In the genomic region with DNA sequence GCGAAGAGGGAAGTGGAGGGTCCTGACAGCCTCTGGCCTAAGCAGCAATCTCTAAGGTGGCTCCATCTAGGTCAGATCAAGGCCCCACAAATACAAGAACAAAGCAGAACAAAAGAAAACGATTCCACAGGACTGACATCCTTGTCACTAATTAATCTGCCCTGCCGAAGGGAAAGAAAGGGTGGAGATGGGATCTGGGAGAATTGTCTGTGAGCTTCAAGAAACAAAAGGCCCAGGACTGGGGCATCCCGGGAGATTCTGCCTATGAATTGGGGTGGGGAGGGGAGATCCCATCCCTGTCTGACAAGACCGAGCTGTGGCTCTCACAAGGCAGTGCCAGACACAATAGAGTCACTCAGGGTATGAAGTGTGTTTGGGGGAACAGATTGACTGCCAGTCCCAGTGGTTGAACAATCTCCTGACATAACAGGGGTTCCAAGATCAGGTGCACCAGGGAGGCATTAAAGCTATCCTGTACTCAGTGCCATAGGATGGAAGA, we compare ENCODE assay signal across 21 mouse cellular contexts. TPM values are rescaled to one million over a fixed set of nuclear protein-coding genes. Genes with fewer than 3 reads are reported as not detected.
DNase-seq lines count a peak whose midpoint lies in the region; ATAC-seq and TF ChIP-seq lines count a peak whose summit lies in the region.
"Had no signal": no experiment of that assay in that cellular context is flagged by ENCODE, and none has a peak within 500 bp of the region (broad histone marks: within the 10 kb centered on the region; RNA-seq: fewer than 3 reads in every experiment).

No protein-coding gene starts in this region.

- 34% methylated on average over 5 of the region's 5 CpGs for WGBS in forebrain, embryonic 10.5 days
- 28% methylated on average over 5 of the region's 5 CpGs for WGBS in forebrain, embryonic 11.5 days
- 24% methylated on average over 5 of the region's 5 CpGs for WGBS in forebrain, embryonic 15.5 days
- WGBS in hindbrain, postnatal 0 days, result 21% methylated on average over 5 of the region's 5 CpGs
- 30% methylated on average over 5 of the region's 5 CpGs for WGBS in olfactory bulb, adult 2 months
- WGBS in kidney, embryonic 14.5 days, result 57% methylated on average over 5 of the region's 5 CpGs
- 61% methylated on average over 5 of the region's 5 CpGs for WGBS in liver, embryonic 11.5 days

- ATAC-seq in forebrain, embryonic 11.5 days (replicated peaks; ENCODE audit: low FRiP score), result no peak
- 0 out of 2 replicates have a peak, but pooled peaks have one; percentile 11 for ATAC-seq in forebrain, embryonic 15.5 days (replicated peaks)
- no peak for ATAC-seq in hindbrain, postnatal 0 days
- ATAC-seq in kidney, embryonic 14.5 days (ENCODE audit: low FRiP score, low TSS enrichment), result no peak
- no peak for ATAC-seq in liver, embryonic 11.5 days (replicated peaks; ENCODE audit: low FRiP score)

- no peak for TF ChIP-seq POLR2A in olfactory bulb, adult 2 months (IDR thresholded peaks at IDR 0.05; ENCODE audit: insufficient read depth, low read depth, low read length)

- no peak overlapping the region for H3K4me2 ChIP-seq in forebrain, embryonic 11.5 days (ENCODE audit: low read depth, low read length, severe bottlenecking)
- H3K4me2 ChIP-seq in forebrain, embryonic 15.5 days (replicated peaks), result 0 out of 2 replicates have a peak overlapping the region, but pooled peaks have one; percentile 4
- no peak overlapping the region for H3K4me2 ChIP-seq in hindbrain, postnatal 0 days (ENCODE audit: low read depth, low read length)
- no peak overlapping the region for H3K4me2 ChIP-seq in kidney, embryonic 14.5 days (replicated peaks; ENCODE audit: low read depth, low read length)
- H3K4me2 ChIP-seq in liver, embryonic 11.5 days, result no peak overlapping the region
- H3K4me2 ChIP-seq: lung, embryonic 15.5 days had no signal

- peaks cover 4% of the 10 kb centered on the region; the same call in 1 of the 2 replicates for H3K36me3 ChIP-seq in forebrain, embryonic 10.5 days (replicated peaks)
- no peaks in the 10 kb centered on the region for H3K36me3 ChIP-seq in forebrain, embryonic 11.5 days (ENCODE audit: control insufficient read depth, insufficient read depth, low read length)
- H3K36me3 ChIP-seq in forebrain, embryonic 15.5 days, result peaks cover 65% of the 10 kb centered on the region
- peaks cover 3% of the 10 kb centered on the region; the same call in 1 of the 2 replicates for H3K36me3 ChIP-seq in hindbrain, postnatal 0 days (ENCODE audit: insufficient read depth, low read length)
- peaks cover 7% of the 10 kb centered on the region for H3K36me3 ChIP-seq in kidney, embryonic 14.5 days (ENCODE audit: control insufficient read depth, insufficient read depth, low read length)
- no peaks in the 10 kb centered on the region for H3K36me3 ChIP-seq in liver, embryonic 11.5 days (ENCODE audit: control insufficient read depth, insufficient read depth, low read length)
- H3K36me3 ChIP-seq: lung, embryonic 15.5 days had no signal

- TF ChIP-seq CTCF in hindbrain, postnatal 0 days (IDR thresholded peaks at IDR 0.05; ENCODE audit: low read depth), result no peak
- TF ChIP-seq CTCF in olfactory bulb, adult 2 months (IDR thresholded peaks at IDR 0.05; ENCODE audit: insufficient read depth, low read depth, low read length), result no peak

- no peak overlapping the region for H3K4me3 ChIP-seq in forebrain, embryonic 10.5 days
- no peak overlapping the region for H3K4me3 ChIP-seq in forebrain, embryonic 11.5 days (ENCODE audit: low read depth, low read length)
- H3K4me3 ChIP-seq in forebrain, embryonic 15.5 days, result no peak overlapping the region
- no peak overlapping the region for H3K4me3 ChIP-seq in hindbrain, postnatal 0 days (ENCODE audit: low read length)
- no peak overlapping the region for H3K4me3 ChIP-seq in olfactory bulb, adult 2 months (ENCODE audit: insufficient read depth, low read depth, low read length)
- no peak overlapping the region for H3K4me3 ChIP-seq in kidney, embryonic 14.5 days (ENCODE audit: low read length)
- H3K4me3 ChIP-seq in liver, embryonic 11.5 days (ENCODE audit: low read depth, low read length), result no peak overlapping the region
- H3K4me3 ChIP-seq: erythroblast, embryonic 14.5 days; lung, embryonic 15.5 days; myocyte had no signal

- H3K27ac ChIP-seq in forebrain, embryonic 10.5 days, result peak overlapping the region; percentile 48; the same call in 1 of the 2 replicates
- H3K27ac ChIP-seq in forebrain, embryonic 11.5 days (ENCODE audit: low read depth, low read length), result no peak overlapping the region
- peak overlapping the region; percentile 53 for H3K27ac ChIP-seq in forebrain, embryonic 15.5 days (replicated peaks)
- H3K27ac ChIP-seq in hindbrain, postnatal 0 days, result 0 out of 2 replicates have a peak overlapping the region, but pooled peaks have one; percentile 15
- H3K27ac ChIP-seq in olfactory bulb, adult 2 months (ENCODE audit: insufficient read depth, low read depth, low read length), result 0 out of 2 replicates have a peak overlapping the region, but pooled peaks have one; percentile 29
- no peak overlapping the region for H3K27ac ChIP-seq in kidney, embryonic 14.5 days (ENCODE audit: low read depth, low read length)
- H3K27ac ChIP-seq in liver, embryonic 11.5 days (ENCODE audit: low read depth, low read length), result no peak overlapping the region
- H3K27ac ChIP-seq: lung, embryonic 15.5 days had no signal

- H3K27me3 ChIP-seq in forebrain, embryonic 10.5 days (ENCODE audit: poor library complexity, severe bottlenecking), result peaks cover 17% of the 10 kb centered on the region
- no peaks in the 10 kb centered on the region; the same call in 1 of the 2 replicates for H3K27me3 ChIP-seq in forebrain, embryonic 11.5 days (ENCODE audit: control insufficient read depth, insufficient read depth, low read length)
- H3K27me3 ChIP-seq in forebrain, embryonic 15.5 days, result no peaks in the 10 kb centered on the region
- no peaks in the 10 kb centered on the region for H3K27me3 ChIP-seq in hindbrain, postnatal 0 days (ENCODE audit: insufficient read depth, low read length)
- H3K27me3 ChIP-seq in kidney, embryonic 14.5 days (ENCODE audit: control insufficient read depth, insufficient read depth, low read length), result no peaks in the 10 kb centered on the region
- peaks cover 12% of the 10 kb centered on the region for H3K27me3 ChIP-seq in liver, embryonic 11.5 days (replicated peaks; ENCODE audit: control insufficient read depth, insufficient read depth, low read length)

- DNase-seq in forebrain, embryonic 10.5 days (ENCODE audit: extremely low spot score, low spot score), result no peak
- DNase-seq in forebrain, embryonic 11.5 days (ENCODE audit: low spot score), result no peak
- DNase-seq in hindbrain, postnatal 0 days (ENCODE audit: low spot score), result no peak
- no peak for DNase-seq in liver, embryonic 11.5 days (ENCODE audit: low spot score)
- no peak for DNase-seq in embryo, embryonic 9.5 days (ENCODE audit: extremely low spot score)
- DNase-seq: cerebellum, adult 9-11 months; liver; thymus, adult 18-20 months had no signal

- H3K9ac ChIP-seq in forebrain, embryonic 11.5 days (ENCODE audit: low read length), result no peak overlapping the region
- no peak overlapping the region; the same call in 1 of the 2 replicates for H3K9ac ChIP-seq in forebrain, embryonic 15.5 days (replicated peaks)
- H3K9ac ChIP-seq in hindbrain, postnatal 0 days (replicated peaks; ENCODE audit: low read length), result no peak overlapping the region
- H3K9ac ChIP-seq in kidney, embryonic 14.5 days (ENCODE audit: low read depth, low read length), result no peak overlapping the region
- H3K9ac ChIP-seq in liver, embryonic 11.5 days (ENCODE audit: low read depth, low read length), result no peak overlapping the region
- H3K9ac ChIP-seq: lung, embryonic 15.5 days had no signal

- H3K4me1 ChIP-seq in forebrain, embryonic 10.5 days, result peaks cover 26% of the 10 kb centered on the region
- no peaks in the 10 kb centered on the region for H3K4me1 ChIP-seq in forebrain, embryonic 11.5 days (replicated peaks; ENCODE audit: control insufficient read depth, insufficient read depth, low read length)
- peaks cover 52% of the 10 kb centered on the region for H3K4me1 ChIP-seq in forebrain, embryonic 15.5 days
- H3K4me1 ChIP-seq in hindbrain, postnatal 0 days (ENCODE audit: insufficient read depth, low read length), result peaks cover 31% of the 10 kb centered on the region
- H3K4me1 ChIP-seq in olfactory bulb, adult 2 months (ENCODE audit: control insufficient read depth, insufficient read depth, low read length), result peaks cover 59% of the 10 kb centered on the region
- H3K4me1 ChIP-seq in kidney, embryonic 14.5 days (ENCODE audit: control insufficient read depth, insufficient read depth, low read length), result 0 out of 2 replicates have a peak, but pooled peaks cover 5% of the 10 kb centered on the region
- no peaks in the 10 kb centered on the region for H3K4me1 ChIP-seq in liver, embryonic 11.5 days (replicated peaks; ENCODE audit: control insufficient read depth, insufficient read depth, low read length)

- H3K9me3 ChIP-seq in forebrain, embryonic 10.5 days, result no peaks in the 10 kb centered on the region
- H3K9me3 ChIP-seq in forebrain, embryonic 11.5 days (ENCODE audit: control insufficient read depth, low read length), result no peaks in the 10 kb centered on the region
- no peaks in the 10 kb centered on the region for H3K9me3 ChIP-seq in forebrain, embryonic 15.5 days
- H3K9me3 ChIP-seq in hindbrain, postnatal 0 days (ENCODE audit: low read length), result no peaks in the 10 kb centered on the region
- no peaks in the 10 kb centered on the region for H3K9me3 ChIP-seq in kidney, embryonic 14.5 days (ENCODE audit: control insufficient read depth, low read length)
- H3K9me3 ChIP-seq in liver, embryonic 11.5 days (ENCODE audit: control insufficient read depth, low read length), result no peaks in the 10 kb centered on the region
- H3K9me3 ChIP-seq: lung, embryonic 15.5 days had no signal

RNA-seq across cellular contexts. Expression of a gene that starts 7.6 kb away (rescaled TPM):
- polyA plus RNA-seq in forebrain, embryonic 10.5 days (2016; fragmentation: Nextera tagmentation; extraction: Ambion mirVana), result 2.9 and 4.5 TPM in 2 replicates
- 11.2 and 14.4 TPM in 2 replicates for polyA plus RNA-seq in forebrain, embryonic 11.5 days (2014; fragmentation: Nextera tagmentation; extraction: Ambion mirVana)
- polyA plus RNA-seq in forebrain, embryonic 15.5 days (2015; fragmentation: Nextera tagmentation; extraction: Ambion mirVana), result 43.7 and 47.3 TPM in 2 replicates
- 96.4 and 99.4 TPM in 2 replicates for total RNA-seq in hindbrain, postnatal 0 days (2014; rRNA removed)
- polyA plus RNA-seq in hindbrain, postnatal 0 days (2015; fragmentation: Nextera tagmentation; extraction: Ambion mirVana), result 52.5 and 53.9 TPM in 2 replicates
- polyA plus RNA-seq in olfactory bulb, adult 2 months (2012; ENCODE audit: insufficient read depth, insufficient read length, low replicate concordance, missing spikeins), result not detected in 2 replicates
- polyA plus RNA-seq in kidney, embryonic 14.5 days (2014; fragmentation: Nextera tagmentation; extraction: Ambion mirVana), result 16.5 and 19.9 TPM in 2 replicates
- 10.3 and 11.1 TPM in 2 replicates for polyA plus RNA-seq in liver, embryonic 11.5 days (2014; fragmentation: Nextera tagmentation; extraction: Ambion mirVana)

RNA-seq across cellular contexts. Expression of a gene that starts 58.0 kb away (rescaled TPM):
- polyA plus RNA-seq in forebrain, embryonic 10.5 days (2016; fragmentation: Nextera tagmentation; extraction: Ambion mirVana), result not detected in 2 replicates
- polyA plus RNA-seq in forebrain, embryonic 11.5 days (2014; fragmentation: Nextera tagmentation; extraction: Ambion mirVana), result not detected in 2 replicates
- polyA plus RNA-seq in forebrain, embryonic 15.5 days (2015; fragmentation: Nextera tagmentation; extraction: Ambion mirVana), result not detected in 2 replicates
- 1.0 TPM in 1 of 2 replicates, not detected in the other for total RNA-seq in hindbrain, postnatal 0 days (2014; rRNA removed)
- polyA plus RNA-seq in hindbrain, postnatal 0 days (2015; fragmentation: Nextera tagmentation; extraction: Ambion mirVana), result 0.48 and 0.59 TPM in 2 replicates
- not detected in 2 replicates for polyA plus RNA-seq in olfactory bulb, adult 2 months (2012; ENCODE audit: insufficient read depth, insufficient read length, low replicate concordance, missing spikeins)
- polyA plus RNA-seq in kidney, embryonic 14.5 days (2014; fragmentation: Nextera tagmentation; extraction: Ambion mirVana), result not detected in 2 replicates
- polyA plus RNA-seq in liver, embryonic 11.5 days (2014; fragmentation: Nextera tagmentation; extraction: Ambion mirVana), result not detected in 2 replicates
- total RNA-seq: adrenal gland, postnatal 36 days; gastrocnemius, adult 18-20 months; heart, adult 18-20 months; layer of hippocampus, adult 8-10 months; left cerebral cortex, postnatal 25 days had no signal
- polyA plus RNA-seq: erythroblast, embryonic 14.5 days; intestine, embryonic 14.5 days; kidney, embryonic 16.5 days; lung, embryonic 15.5 days; myocyte had no signal

Comparison
In these comparisons a context has a peak if more than half of its experiments do, and no peak if none do; other contexts are left out.
1. H3K27ac ChIP-seq: peak in forebrain, embryonic 10.5 days (single experiment), forebrain, embryonic 15.5 days (single experiment), hindbrain, postnatal 0 days (single experiment) and olfactory bulb, adult 2 months (single experiment); none in forebrain, embryonic 11.5 days (single experiment), kidney, embryonic 14.5 days (single experiment) and liver, embryonic 11.5 days (single experiment).